Mouse (Mus musculus) embryonic fibroblast, embryonic 13.5 days (primary cell): ENCODE data around the gene Eif3a. TPM values are rescaled to one million over a fixed set of nuclear protein-coding genes. Genes with fewer than 3 reads are reported as not detected.

ENCODE experiments used
- H3K27ac ChIP-seq: 2 replicates; pipeline ENCODE4 v1.5.1; 2012; ENCODE audit warnings: low read length, control low read depth, inconsistent platforms; ENCODE audit not compliant: insufficient read depth
- H3K4me1 ChIP-seq: 2 replicates; pipeline ENCODE4 v1.6.1; 2011; ENCODE audit warnings: low read length; ENCODE audit not compliant: control insufficient read depth, insufficient read depth
- H3K4me3 ChIP-seq: 2 replicates; pipeline ENCODE4 v1.5.1; 2011; ENCODE audit warnings: mild to moderate bottlenecking, control low read depth, low read length; ENCODE audit not compliant: insufficient read depth
- CTCF ChIP-seq: IDR thresholded peaks from 2 replicates; pipeline ENCODE4 v1.5.1; 2011; ENCODE audit warnings: mild to moderate bottlenecking, control low read depth, low read length, moderate library complexity, borderline replicate concordance; ENCODE audit not compliant: insufficient read depth
- POLR2A ChIP-seq: IDR thresholded peaks from 2 replicates; pipeline ENCODE4 v1.6.1; 2011; ENCODE audit warnings: low read depth, mild to moderate bottlenecking, control low read depth, low read length, moderate library complexity
- polyA plus RNA-seq: library from polyadenylated mRNA; stranded (reverse); fragments of >200 nt; gene quantifications from 2 replicates; pipeline ENCODE4 v1.2.4, GENCODE M21; 2011; ENCODE audit warnings: low read depth; ENCODE audit not compliant: missing spikeins, insufficient read length

Gene Eif3a
- polyA plus RNA-seq, 1 experiment: 321 TPM

DNA sequence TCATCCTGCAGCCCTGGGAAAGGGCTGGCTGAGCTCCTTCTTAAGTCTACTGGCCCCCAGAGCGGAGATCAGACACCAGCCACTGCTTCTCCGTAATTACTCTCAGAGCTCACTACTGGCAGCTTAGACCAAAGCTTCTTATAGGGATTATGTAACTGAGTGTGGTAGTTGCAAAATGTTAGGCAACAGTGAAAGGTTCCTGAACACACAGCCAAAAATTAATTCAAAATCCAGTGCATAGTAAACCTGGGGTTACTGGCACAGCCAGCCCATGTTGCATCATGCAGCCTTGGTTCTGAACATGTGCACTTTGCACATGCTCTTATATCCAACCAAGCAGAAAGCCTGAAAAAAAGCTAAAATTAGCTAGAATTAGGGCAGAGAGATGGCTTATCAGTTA, 4.8 kb upstream of the Eif3a start:
- H3K4me1 ChIP-seq: no peaks in the 10 kb centered on the region
- no peak overlapping the region for H3K27ac ChIP-seq
- H3K4me3 ChIP-seq: no peak overlapping the region
- TF ChIP-seq CTCF: no peak
- TF ChIP-seq POLR2A: no peak

DNA sequence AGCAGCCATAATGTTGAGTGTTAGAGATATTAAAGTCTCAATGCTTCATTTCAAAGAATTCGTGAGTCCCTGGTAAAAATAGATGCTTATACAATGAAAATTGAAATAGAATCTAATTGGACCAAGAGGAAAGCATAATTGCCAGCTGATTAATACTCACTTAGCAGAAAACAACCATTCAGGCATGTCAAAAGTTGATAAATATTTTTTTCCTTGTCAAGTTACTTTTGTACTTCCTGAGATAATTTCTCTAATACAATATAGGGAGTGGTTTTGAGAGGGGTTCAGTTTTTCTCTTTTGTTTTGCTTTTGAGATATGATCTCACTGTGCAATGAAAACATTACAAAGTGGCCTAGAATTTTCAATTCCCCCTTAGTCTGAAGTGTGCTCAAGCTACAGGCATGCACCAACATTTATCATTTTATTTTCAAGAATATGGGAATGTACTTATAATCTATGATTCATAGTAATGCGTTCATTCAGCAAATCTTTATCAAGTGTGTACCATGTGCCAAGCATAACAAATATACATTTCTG, 2.8 kb upstream of the Eif3a start:
- Histone ChIP-seq H3K27ac (no peak overlapping the region), H3K4me1 (no peaks in the 10 kb centered on the region), H3K4me3 (no peak overlapping the region)
- TF ChIP-seq CTCF (no peak), POLR2A (no peak)

DNA sequence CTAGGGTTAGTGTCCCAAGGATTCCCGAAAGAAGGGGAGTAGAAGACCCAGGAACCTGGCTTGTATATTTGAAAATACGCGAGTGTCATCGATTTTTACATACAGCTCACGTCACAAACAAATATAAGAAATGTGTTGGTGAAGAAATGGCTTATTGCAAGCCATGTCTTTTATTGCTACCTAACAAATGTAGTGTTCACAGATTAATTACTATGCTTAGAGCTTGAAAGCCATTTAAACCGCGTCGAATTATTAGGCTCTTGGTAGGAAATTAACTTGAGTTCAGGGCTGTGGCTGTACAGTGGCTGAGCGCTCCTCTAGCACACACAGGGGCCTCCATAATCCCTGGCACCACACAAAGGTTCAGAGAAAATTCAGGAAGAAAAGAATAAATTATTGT, 706 bp upstream of the Eif3a start:
- Histone ChIP-seq H3K4me1 (peaks cover 3% of the 10 kb centered on the region), H3K4me3 (peak overlapping the region; percentile 44), H3K27ac (peak overlapping the region; percentile 98)
- TF ChIP-seq POLR2A (no peak), CTCF (no peak)

DNA sequence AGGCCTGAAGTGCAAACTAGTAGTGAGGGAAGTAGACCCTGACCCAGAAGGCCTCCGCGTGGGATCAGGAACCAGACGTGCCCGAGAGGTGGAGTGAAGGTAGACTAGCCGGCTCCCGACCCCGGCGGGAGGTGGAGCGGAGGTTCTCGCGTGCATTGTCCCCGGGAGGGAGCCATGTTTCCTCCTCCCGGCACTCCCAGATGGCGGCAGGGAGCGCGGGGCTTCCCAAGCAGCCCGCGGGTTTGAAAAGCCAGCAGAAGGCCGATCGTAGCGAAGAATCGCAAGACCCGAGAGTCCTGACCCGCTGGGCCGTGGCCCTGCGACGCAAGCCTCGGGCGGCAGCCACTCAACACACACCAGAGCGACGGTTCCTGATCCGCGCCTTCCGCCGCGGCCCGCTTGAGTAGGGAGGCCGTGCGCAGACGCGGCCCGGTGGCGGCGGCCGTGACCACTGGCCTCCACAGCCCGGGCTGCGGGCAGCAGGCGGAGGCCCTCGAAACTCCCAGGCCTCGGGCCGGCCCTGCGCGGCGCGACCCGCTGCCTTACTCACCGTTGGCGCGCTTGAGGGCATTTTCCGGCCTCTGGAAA, 445 bp downstream of the Eif3a start:
- TF ChIP-seq CTCF: no peak
- no peak for TF ChIP-seq POLR2A
- H3K4me1 ChIP-seq: peaks cover 3% of the 10 kb centered on the region
- peak overlapping the region; percentile 74 for H3K4me3 ChIP-seq
- H3K27ac ChIP-seq: peak overlapping the region; percentile 89

DNA sequence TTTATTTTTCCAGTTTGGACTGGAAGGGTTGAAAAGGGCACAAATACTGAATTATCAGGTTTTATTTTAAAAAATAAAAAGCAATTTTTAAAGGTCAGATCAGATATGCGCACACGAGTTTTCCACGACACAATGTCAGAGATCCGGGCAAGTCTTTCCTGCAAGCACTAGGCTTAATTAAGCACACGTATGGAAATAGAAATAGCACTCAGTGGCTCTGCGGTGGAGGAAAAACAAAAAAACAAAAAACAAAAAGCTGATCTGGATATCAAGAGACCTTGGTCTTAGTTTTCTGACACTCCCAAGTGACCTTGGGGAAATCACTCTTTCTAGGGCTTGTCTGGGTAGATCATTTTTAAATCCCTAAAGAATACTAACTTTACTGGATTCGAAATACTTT, 1.0 kb downstream of the Eif3a start:
- peaks cover 3% of the 10 kb centered on the region for H3K4me1 ChIP-seq
- peak overlapping the region; percentile 74 for H3K4me3 ChIP-seq
- peak overlapping the region; percentile 89 for H3K27ac ChIP-seq
- TF ChIP-seq CTCF: no peak
- no peak for TF ChIP-seq POLR2A

DNA sequence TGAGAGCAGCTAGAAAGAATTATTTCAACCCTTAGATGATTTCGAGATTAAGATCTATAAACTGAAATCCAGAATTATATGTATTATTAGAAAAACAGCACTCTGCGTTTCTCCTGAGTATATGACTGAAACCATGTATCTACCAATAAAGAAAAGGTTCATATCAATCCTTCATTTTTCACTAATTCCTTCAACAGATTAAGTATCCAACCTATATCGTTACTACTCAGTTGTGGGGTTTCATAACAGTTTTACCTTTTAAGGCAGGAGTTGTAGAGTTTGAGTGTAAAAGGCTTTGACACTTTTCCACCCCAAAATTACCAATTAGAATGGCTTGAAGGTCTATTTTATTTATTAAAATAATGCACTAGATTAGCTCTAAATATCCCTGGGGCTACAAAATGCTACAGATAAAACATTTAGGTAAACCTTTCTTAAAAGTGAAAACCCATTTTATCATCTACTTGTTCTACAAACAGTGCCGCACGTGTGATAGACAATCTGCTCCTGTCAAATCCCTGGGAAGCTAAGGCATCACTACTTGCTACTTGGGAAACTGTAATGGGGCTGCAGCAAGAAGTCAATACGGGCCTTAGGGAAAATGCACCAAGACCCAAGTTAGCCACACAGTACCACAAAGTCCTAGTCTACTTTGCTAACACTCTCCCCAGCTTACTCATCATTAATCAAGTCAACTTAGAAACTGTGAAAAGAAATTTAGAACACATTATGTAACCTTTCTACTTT, 2.1 kb downstream of the Eif3a start:
- peaks cover 3% of the 10 kb centered on the region for H3K4me1 ChIP-seq
- TF ChIP-seq POLR2A (no peak), CTCF (no peak)
- no peak overlapping the region for H3K27ac ChIP-seq
- H3K4me3 ChIP-seq: peak overlapping the region; percentile 98

DNA sequence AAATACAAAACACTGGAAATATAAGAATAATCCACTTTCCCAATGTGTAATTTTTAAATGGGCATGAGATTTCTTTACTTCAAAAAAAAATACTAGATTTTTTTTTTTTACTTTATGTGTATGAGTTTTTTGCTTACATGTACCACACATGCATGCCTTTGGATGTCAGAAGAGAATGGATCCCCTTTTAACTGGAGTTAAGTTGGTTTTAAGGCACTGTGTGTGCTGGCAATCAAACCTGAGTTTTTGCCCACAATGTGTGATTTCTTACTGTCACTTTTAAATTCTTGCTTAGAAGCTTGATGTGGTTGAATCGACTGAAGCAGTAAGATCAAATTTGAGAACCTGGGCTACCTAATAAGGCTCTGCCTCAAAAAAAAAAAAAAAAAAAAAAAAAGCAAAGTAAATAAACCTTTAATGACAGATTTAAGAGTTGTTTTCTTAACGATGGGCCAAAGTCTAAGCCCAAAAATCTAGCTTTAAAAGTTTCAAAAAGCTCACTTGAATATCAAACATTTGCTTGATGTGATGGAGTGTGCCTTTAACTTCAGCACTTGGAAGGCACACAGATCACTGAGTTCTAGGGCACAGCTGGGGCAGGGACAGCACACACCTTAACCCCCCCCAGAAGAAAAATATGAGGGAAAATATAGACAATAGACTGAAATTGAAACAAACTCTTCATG, 2.9 kb downstream of the Eif3a start:
- Histone ChIP-seq H3K4me3 (peak overlapping the region; percentile 45), H3K27ac (no peak overlapping the region), H3K4me1 (peaks cover 3% of the 10 kb centered on the region)
- TF ChIP-seq CTCF: no peak

DNA sequence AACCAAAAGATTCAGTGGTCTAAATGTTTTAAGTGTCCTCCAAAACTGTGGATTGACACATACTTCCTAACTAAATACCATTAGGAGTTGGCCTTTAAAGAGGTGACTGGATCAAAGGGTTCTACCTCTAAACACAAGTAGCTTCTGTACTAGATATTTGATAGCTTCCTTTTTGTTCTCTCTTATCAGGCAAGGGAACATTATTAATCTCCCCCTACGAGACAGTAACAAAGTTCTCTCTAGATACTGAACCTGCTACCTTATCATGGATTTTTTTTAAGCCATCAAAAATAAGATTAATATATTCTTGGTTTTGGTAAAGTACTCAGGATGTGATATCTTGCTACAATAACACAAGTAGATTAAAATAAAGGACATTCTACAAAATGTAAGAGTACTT, 5.7 kb downstream of the Eif3a start:
- no peak for TF ChIP-seq CTCF
- Histone ChIP-seq H3K27ac (no peak overlapping the region), H3K4me1 (peaks cover 3% of the 10 kb centered on the region), H3K4me3 (no peak overlapping the region)

DNA sequence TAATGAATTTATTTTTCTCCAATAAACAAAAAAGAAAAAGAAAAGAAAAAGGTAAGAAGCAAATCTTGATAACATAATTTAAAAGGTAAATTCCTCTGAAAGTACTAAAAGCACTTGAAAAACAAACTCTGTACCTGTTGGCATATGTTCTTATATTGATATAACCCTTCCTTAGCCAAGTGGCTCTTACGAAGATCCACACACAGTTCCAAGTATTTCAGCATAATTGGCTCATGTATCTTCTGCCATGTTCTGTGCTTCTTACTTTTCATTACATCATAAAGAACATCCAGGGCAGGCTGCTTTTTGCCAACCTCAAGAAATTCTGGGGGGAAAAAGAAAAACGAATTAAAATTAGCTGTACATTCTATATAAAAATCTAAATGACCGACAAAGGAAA, 8.4 kb downstream of the Eif3a start:
- H3K27ac ChIP-seq: peak overlapping the region; percentile 47; the same call in 1 of the 2 replicates
- TF ChIP-seq CTCF (no peak), POLR2A (no peak)
- no peak overlapping the region for H3K4me3 ChIP-seq
- peaks cover 3% of the 10 kb centered on the region for H3K4me1 ChIP-seq

DNA sequence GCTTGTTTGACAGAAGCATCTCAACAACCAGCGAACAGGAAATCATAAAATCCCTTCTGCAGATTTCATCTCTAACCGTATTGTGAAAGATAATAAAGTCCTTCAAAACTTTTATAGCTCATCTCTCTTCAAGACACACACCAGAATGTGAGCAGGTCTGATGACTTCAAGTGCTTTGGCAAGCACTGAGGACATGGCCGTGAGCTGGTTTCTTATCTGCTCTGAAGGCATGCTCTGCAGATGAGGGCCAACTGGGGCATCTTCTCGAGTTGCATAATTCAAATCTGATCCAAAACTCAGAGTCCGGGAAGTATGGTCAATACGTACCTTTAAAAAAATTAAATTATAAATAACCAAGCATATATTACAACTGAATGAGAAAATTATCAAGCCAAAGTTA, 17.1 kb downstream of the Eif3a start:
- no peak for TF ChIP-seq CTCF
- no peak for TF ChIP-seq POLR2A
- H3K4me1 ChIP-seq: no peaks in the 10 kb centered on the region
- H3K4me3 ChIP-seq: no peak overlapping the region
- no peak overlapping the region for H3K27ac ChIP-seq
